Mouse (Mus musculus) 416B (cell line): ENCODE data around the gene Acat2.
"Not testable (repeated sequence)": the region's sequence is repeated elsewhere in the genome, so short reads cannot be mapped to it uniquely, and the experiment has no call there.

ENCODE experiments used
- DNase-seq: peaks from one replicate; pipeline ENCODE4 v3.0.0; 2011; ENCODE audit warnings: low read depth

Gene Acat2

GRCm38 (mm10) chr17:12960331-12960873 is at the start of gene Acat2:
Gene Acat2, minus strand, starts transcription at chr17:12960747.
- DNase-seq = peak; percentile 96

GRCm38 (mm10) chr17:13009887-13010286 is 49.3 kb upstream of the Acat2 start:
- DNase-seq = peak; percentile 93

GRCm38 (mm10) chr17:13008528-13008927 is 48.0 kb upstream of the Acat2 start:
- DNase-seq = no peak

DNA sequence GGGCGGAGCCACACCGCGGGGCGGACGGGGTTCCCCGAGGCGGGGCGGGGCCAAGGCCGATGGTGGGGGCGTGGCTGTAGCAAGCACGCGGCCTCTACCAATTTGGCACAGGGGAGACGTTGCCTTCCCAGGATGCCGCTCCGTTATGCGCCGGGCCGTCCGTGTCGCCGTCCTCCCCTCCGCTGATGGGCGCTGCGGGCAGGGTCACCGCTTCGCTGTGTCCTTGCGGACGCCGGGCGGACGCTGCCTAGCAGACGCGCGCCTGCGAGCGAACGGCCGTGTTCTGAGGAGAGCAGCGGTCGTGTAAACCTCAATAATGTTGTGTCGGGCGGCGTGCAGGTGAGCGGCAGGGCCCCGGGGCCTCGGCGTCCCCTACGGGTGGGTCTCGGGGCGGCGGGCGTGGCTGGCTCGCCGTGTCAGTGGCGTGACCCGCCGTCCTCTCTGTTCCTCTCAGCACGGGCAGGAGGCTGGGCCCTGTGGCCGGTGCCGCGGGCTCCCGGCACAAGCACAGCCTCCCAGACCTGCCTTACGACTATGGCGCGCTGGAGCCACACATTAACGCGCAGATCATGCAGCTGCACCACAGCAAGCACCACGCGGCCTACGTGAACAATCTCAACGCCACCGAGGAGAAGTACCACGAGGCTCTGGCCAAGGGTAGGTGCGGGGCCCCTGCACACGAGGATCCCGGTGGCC is 47.3 kb upstream of the Acat2 start:
- DNase-seq = peak; percentile 96

DNA sequence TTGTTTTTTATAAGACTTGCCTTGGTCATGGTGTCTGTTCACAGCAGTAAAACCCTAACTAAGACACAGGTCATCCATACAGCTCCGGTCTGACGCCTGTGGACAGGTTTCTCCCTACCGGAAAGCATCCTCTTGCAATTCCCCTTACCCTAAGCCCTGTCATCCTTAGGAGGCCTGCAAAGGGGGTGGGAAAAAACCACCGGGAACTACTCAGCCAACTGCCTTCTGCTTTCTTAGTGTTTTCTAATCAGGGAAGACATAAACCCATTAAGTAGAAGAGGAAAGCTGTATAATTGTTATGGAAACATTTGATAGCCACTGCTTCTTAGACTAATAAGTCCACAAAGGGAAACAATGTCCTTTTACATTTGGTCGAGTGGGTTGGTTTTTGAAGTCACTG is 46.4 kb upstream of the Acat2 start:
- DNase-seq = no peak

DNA sequence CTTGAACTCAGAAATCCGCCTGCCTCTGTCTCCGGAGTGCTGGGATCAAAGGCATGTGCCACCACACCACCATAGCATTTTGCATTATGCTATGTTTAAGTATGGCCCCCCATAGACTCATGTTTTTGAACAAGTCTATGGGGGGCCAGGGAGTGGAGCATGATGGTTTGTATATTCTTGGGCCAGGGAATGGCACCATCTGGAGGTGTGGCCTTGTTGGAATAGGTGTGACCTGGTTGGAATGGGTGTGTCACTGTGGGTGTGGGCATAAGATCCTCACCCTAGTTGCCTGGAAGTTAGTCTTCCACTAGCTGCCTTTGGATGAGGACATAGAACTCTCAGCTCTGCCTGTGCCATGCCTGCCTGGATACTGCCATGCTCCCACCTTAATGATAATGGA is 46.0 kb upstream of the Acat2 start, which contains the start of gene Sod2:
Gene Sod2 (plus strand): TSS at position 301 of the 400 bp plus-strand sequence.
- DNase-seq = not testable (repeated sequence)

- not testable (repeated sequence) for DNase-seq
These were observed 43.9 kb upstream of the Acat2 start for GRCm38 (mm10) chr17:13004436-13004835.

GRCm38 (mm10) chr17:13002243-13002642 is 41.7 kb upstream of the Acat2 start:
- not testable (repeated sequence) for DNase-seq

DNA sequence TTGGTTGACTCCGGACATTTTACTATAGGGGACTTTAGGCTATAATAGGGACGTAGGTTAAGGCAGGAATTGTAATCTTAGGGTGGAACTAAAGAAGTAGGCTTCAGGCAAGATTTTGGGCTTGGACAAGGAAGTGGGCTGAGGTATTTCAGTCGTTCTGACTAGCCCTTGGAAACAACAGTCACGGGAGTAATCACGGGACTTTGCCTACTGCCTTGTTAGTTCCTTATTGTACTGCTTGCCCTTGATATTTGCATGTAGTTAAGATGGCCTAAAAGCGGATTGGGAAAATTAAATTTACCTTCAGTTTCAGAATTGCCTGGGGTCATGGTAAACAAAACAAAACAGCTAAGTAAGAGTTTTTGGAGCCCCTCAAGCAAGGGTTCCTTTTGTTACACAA is 38.5 kb upstream of the Acat2 start:
- no peak for DNase-seq

GRCm38 (mm10) chr17:12997890-12998289 is 37.3 kb upstream of the Acat2 start:
- peak; percentile 51 for DNase-seq

DNA sequence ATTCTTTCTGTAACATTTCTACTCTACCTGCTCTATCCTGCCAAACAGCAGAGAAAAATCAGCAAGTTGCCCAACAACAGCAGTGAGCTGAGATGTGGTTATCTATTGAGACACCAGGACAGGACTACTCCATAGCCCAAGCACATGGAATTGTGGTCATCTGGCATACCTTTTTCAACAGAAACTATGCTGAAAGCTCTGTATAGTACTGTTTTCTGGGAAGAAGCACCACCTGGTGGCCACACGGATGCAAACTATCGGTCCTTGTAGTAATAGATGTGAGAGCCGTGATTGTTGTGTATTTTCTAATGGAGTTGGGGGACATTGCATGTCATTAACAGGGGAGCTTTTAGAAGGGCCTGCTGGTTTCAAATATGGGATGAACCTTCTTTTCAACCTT is 35.8 kb upstream of the Acat2 start:
- peak; percentile 75 for DNase-seq

DNA sequence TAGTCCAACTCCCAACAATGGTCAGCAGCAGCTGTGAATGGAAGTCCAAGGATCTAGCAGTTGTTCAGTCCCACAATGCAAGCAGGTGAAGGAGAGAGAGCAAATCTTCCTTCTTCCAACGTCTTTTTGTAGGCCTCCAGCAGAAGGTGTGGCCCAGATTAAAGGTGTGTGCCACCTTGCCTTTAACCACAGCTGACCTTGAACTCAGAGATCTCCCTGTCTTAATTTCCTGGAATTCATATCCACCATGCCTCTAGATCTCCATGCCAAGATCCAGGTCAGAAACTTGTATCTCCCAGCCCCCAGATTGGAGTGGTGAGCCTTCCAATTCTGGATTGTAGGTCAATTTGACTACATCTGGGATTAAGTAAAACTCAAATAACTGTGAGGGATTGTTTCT is 33.5 kb upstream of the Acat2 start, which contains the start of gene Wtap:
Gene Wtap (minus strand): TSS at position 101 of the 400 bp plus-strand sequence.
- no peak for DNase-seq

DNA sequence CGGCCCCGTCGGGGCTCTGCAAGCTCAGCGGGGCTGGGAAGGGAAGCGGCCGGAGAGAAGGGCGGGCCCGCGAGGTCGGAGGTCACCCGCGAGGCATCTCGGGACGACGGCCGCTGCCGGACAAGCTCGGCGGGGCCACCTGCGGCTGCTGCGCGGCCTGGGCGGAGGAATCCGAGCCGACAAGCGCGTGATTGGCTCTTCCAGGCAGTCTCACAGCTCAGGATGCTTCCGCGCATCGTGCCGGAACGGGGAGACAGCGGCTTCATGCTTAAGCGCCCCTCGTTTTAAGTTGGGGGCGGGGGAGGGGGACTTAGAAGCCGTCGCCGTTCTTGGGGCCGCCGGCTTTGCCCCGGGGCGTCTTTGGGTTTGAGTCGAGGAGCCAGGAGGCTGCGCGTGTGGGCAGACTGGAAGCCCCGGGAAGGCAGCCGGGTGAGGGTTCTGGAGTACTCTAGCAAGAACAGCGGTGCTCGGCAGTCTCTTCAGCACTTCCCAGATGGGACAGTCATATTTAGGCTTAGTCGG is 32.0 kb upstream of the Acat2 start:
- DNase-seq = peak; percentile 95

GRCm38 (mm10) chr17:12991635-12992358 is 31.2 kb upstream of the Acat2 start:
- DNase-seq = peak; percentile 85

DNA sequence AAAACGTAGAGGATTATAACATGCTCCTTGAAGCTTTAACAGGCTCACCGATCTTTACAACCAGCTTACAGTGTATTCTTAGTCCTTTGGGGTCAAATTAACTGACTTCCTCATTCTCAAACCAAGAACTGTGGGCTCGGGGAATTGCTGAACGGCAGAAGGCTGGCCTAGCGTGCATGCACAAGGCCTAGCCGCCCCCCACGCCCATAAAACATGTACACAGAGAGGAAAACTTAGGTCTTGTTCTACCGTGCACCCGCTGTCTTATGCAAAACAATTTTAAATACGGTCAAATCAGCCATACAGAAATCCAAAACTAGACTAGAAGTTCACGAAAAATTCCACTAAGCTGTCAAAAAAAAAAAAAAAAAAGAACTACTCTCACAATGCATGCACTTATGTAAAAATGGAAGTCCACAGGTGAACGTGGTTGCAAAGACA is 30.7 kb upstream of the Acat2 start:
- DNase-seq = peak; percentile 87

DNA sequence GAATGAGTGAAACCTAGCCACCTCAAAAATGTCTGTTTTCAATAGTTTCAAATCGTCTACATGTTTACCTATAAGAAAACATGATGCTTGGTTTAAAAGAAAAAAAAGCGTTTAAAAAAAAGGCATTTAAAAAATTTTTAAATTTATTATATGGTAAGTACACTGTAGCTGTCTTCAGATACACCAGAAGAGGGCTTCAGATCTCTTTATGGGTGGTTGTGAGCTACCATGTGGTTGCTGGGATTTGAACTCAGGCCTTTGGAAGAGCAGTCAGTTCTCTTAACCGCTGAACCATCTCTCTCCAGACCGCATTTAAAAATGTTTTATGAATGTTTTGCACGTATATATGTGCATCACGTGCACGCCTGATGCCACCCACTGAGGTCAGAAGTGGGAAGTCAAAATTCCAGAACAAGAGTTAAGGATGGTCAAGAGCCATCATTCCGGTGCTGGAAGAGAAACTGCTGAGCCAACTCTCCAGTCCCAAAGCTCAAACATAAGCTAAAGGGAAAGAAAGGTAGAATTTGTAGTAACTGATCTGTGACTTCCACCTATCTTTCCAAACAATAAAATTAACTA is 30.1 kb upstream of the Acat2 start:
- peak; percentile 50 for DNase-seq

DNA sequence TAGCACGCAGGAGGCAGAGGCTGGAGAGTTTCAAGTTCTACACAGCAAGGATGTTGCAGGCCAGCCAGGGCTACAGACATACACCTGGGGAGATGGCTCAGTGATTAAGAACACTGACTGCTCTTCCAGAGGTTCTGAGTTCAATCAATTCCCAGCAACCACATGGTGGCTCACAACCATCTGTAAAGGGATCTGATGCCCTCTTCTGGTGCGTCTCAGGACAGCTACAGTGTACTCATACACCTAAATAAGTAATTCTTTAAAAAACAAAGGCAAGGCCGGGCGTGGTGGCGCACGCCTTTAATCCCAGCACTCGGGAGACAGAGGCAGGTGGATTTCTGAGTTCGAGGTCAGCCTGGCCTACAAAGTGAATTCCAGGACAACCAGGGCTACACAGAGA is 27.5 kb upstream of the Acat2 start:
- DNase-seq = peak; percentile 62

GRCm38 (mm10) chr17:12983988-12984387 is 23.4 kb upstream of the Acat2 start:
- DNase-seq = peak; percentile 87

DNA sequence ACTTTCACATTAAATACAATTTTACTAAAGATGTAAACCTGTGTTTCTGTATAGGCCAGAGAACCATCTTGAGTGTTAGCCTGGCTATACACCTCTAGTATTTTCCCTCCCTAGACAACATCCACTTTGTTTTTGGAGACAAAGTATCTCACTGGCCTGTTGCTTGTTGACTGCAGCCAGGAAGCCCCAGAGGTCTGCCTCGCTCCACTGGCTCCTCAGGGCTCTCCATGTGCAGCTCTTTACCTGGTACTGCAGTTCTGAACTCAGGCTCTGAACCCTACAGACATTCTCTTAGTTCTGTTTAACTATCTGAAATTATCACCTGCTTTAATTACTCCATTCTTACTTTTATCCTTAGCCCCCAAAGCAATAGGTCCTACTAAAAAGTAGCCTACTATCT is 18.0 kb upstream of the Acat2 start:
- DNase-seq = no peak

- DNase-seq = no peak
These were observed 13.3 kb upstream of the Acat2 start for GRCm38 (mm10) chr17:12973851-12974250.

DNA sequence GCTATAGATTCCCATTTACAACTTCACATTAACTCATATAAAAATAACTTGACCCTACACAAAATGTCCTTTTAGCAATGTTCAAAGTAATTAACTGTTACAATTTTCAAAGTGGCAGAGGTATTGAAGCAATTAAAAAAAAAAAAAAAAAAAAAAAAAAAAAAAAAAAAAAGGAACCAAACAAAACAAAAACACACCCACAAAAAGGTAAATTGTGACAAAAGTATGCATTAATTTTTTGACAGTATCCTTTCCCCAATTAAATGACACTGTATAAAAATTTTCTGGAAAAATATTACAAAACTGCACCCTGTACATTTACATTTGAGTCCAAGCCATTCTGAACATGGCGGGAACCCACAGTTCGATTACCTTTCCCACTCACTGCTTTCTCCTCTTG is 6.6 kb upstream of the Acat2 start:
- no peak for DNase-seq

DNA sequence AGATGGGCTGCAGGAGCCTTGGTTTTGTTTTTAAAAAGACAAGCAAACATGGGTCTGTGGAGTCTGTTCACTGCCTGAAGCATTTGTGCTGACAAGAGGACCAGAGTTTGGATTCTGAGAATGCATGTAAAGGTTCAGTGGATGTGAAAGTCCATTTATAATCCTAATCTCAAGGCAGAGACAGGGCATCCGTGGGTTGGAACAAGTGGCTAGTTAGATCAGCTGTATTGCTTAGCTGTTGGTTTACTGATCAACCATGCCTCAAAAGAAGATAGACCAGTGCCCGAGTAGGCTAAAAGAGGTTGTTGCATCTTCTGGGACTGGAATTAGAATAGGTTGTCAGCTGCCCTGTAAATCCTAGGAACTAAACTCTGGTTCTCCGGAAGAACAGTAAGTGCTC is 2.9 kb upstream of the Acat2 start:
- no peak for DNase-seq
